Mouse (Mus musculus): Measurements from ENCODE around the gene Slc22a14. TPM values are rescaled to one million over a fixed set of nuclear protein-coding genes. Genes with fewer than 3 reads are reported as not detected.

Gene Slc22a14
- polyA plus RNA-seq, 1 experiment from 2014 or later = not detected

- no peaks in the 10 kb centered on the region for H3K36me3 ChIP-seq (ENCODE audit: control insufficient read depth, insufficient read depth, low read length)
- H3K27ac ChIP-seq (ENCODE audit: low read depth, low read length) = peak overlapping the region; percentile 98; the same call in 1 of the 2 replicates
- H3K9me3 ChIP-seq (ENCODE audit: control insufficient read depth, low read length) = no peaks in the 10 kb centered on the region
- WGBS = 7% methylated on average over 7 of the region's 7 CpGs
- H3K4me3 ChIP-seq (ENCODE audit: low read depth, low read length) = peak overlapping the region; percentile 98
- H3K4me2 ChIP-seq (replicated peaks; ENCODE audit: low read depth, low read length) = peak overlapping the region; percentile 72
- peak overlapping the region; percentile 43 for H3K9ac ChIP-seq (ENCODE audit: low read depth, low read length)
- H3K4me1 ChIP-seq (replicated peaks; ENCODE audit: control insufficient read depth, insufficient read depth, low read length) = peaks cover 6% of the 10 kb centered on the region; the same call in 1 of the 2 replicates
- ATAC-seq (ENCODE audit: low FRiP score) (no peak), DNase-seq (ENCODE audit: low spot score) (no peak)
- no peaks in the 10 kb centered on the region for H3K27me3 ChIP-seq (ENCODE audit: control insufficient read depth, insufficient read depth, low read length)
Observed at GRCm38 (mm10) chr9:119401351-119401750, 36.0 kb upstream of the Slc22a14 start.

GRCm38 (mm10) chr9:119394808-119395207, 29.5 kb upstream of the Slc22a14 start:
- Histone ChIP-seq H3K27me3 (ENCODE audit: control insufficient read depth, insufficient read depth, low read length) (no peaks in the 10 kb centered on the region), H3K36me3 (ENCODE audit: control insufficient read depth, insufficient read depth, low read length) (no peaks in the 10 kb centered on the region), H3K4me1 (replicated peaks; ENCODE audit: control insufficient read depth, insufficient read depth, low read length) (no peaks in the 10 kb centered on the region), H3K27ac (ENCODE audit: low read depth, low read length) (no peak overlapping the region), H3K9ac (ENCODE audit: low read depth, low read length) (no peak overlapping the region), H3K4me2 (replicated peaks; ENCODE audit: low read depth, low read length) (no peak overlapping the region), H3K4me3 (ENCODE audit: low read depth, low read length) (no peak overlapping the region), H3K9me3 (ENCODE audit: control insufficient read depth, low read length) (no peaks in the 10 kb centered on the region)
- ATAC-seq (ENCODE audit: low FRiP score) (no peak), DNase-seq (ENCODE audit: low spot score) (no peak)
- 84% methylated on average over 1 of the region's 1 CpGs for WGBS

- no peaks in the 10 kb centered on the region for H3K27me3 ChIP-seq (ENCODE audit: control insufficient read depth, insufficient read depth, low read length)
- 75% methylated on average over 2 of the region's 2 CpGs for WGBS
- no peak overlapping the region for H3K4me3 ChIP-seq (ENCODE audit: low read depth, low read length)
- H3K9me3 ChIP-seq (ENCODE audit: control insufficient read depth, low read length) = no peaks in the 10 kb centered on the region
- H3K27ac ChIP-seq (ENCODE audit: low read depth, low read length) = no peak overlapping the region
- no peaks in the 10 kb centered on the region for H3K4me1 ChIP-seq (replicated peaks; ENCODE audit: control insufficient read depth, insufficient read depth, low read length)
- H3K36me3 ChIP-seq (ENCODE audit: control insufficient read depth, insufficient read depth, low read length) = no peaks in the 10 kb centered on the region
- no peak overlapping the region for H3K4me2 ChIP-seq (replicated peaks; ENCODE audit: low read depth, low read length)
- ATAC-seq (ENCODE audit: low FRiP score) (no peak), DNase-seq (ENCODE audit: low spot score) (no peak)
- H3K9ac ChIP-seq (ENCODE audit: low read depth, low read length) = no peak overlapping the region
Observed at GRCm38 (mm10) chr9:119390214-119390613, 24.9 kb upstream of the Slc22a14 start.

GRCm38 (mm10) chr9:119388956-119389355, 23.6 kb upstream of the Slc22a14 start:
- no peak overlapping the region for H3K4me2 ChIP-seq (replicated peaks; ENCODE audit: low read depth, low read length)
- 54% methylated on average over 5 of the region's 5 CpGs for WGBS
- no peak overlapping the region for H3K9ac ChIP-seq (ENCODE audit: low read depth, low read length)
- H3K27ac ChIP-seq (ENCODE audit: low read depth, low read length) = no peak overlapping the region
- H3K4me3 ChIP-seq (ENCODE audit: low read depth, low read length) = no peak overlapping the region
- H3K27me3 ChIP-seq (ENCODE audit: control insufficient read depth, insufficient read depth, low read length) = no peaks in the 10 kb centered on the region
- ATAC-seq (ENCODE audit: low FRiP score) (no peak), DNase-seq (ENCODE audit: low spot score) (peak; percentile 51)
- no peaks in the 10 kb centered on the region for H3K9me3 ChIP-seq (ENCODE audit: control insufficient read depth, low read length)
- no peaks in the 10 kb centered on the region for H3K4me1 ChIP-seq (replicated peaks; ENCODE audit: control insufficient read depth, insufficient read depth, low read length)
- no peaks in the 10 kb centered on the region for H3K36me3 ChIP-seq (ENCODE audit: control insufficient read depth, insufficient read depth, low read length)

GRCm38 (mm10) chr9:119382603-119383002, 17.2 kb upstream of the Slc22a14 start:
- Histone ChIP-seq H3K4me1 (replicated peaks; ENCODE audit: control insufficient read depth, insufficient read depth, low read length) (no peaks in the 10 kb centered on the region), H3K9ac (ENCODE audit: low read depth, low read length) (no peak overlapping the region), H3K4me2 (replicated peaks; ENCODE audit: low read depth, low read length) (no peak overlapping the region), H3K36me3 (ENCODE audit: control insufficient read depth, insufficient read depth, low read length) (no peaks in the 10 kb centered on the region), H3K27ac (ENCODE audit: low read depth, low read length) (no peak overlapping the region), H3K9me3 (ENCODE audit: control insufficient read depth, low read length) (no peaks in the 10 kb centered on the region), H3K4me3 (ENCODE audit: low read depth, low read length) (no peak overlapping the region), H3K27me3 (ENCODE audit: control insufficient read depth, insufficient read depth, low read length) (no peaks in the 10 kb centered on the region)
- no peak for ATAC-seq (ENCODE audit: low FRiP score)
- no peak for DNase-seq (ENCODE audit: low spot score)
- WGBS = 63% methylated on average over 6 of the region's 6 CpGs

GRCm38 (mm10) chr9:119378231-119378630, 12.9 kb upstream of the Slc22a14 start:
- Histone ChIP-seq H3K9ac (ENCODE audit: low read depth, low read length) (no peak overlapping the region), H3K9me3 (ENCODE audit: control insufficient read depth, low read length) (no peaks in the 10 kb centered on the region), H3K27me3 (ENCODE audit: control insufficient read depth, insufficient read depth, low read length) (no peaks in the 10 kb centered on the region), H3K27ac (ENCODE audit: low read depth, low read length) (no peak overlapping the region), H3K36me3 (ENCODE audit: control insufficient read depth, insufficient read depth, low read length) (no peaks in the 10 kb centered on the region), H3K4me3 (ENCODE audit: low read depth, low read length) (no peak overlapping the region), H3K4me2 (replicated peaks; ENCODE audit: low read depth, low read length) (no peak overlapping the region), H3K4me1 (replicated peaks; ENCODE audit: control insufficient read depth, insufficient read depth, low read length) (no peaks in the 10 kb centered on the region)
- 86% methylated on average over 4 of the region's 4 CpGs for WGBS
- ATAC-seq (ENCODE audit: low FRiP score) (no peak), DNase-seq (ENCODE audit: low spot score) (no peak)

- no peaks in the 10 kb centered on the region for H3K36me3 ChIP-seq (ENCODE audit: control insufficient read depth, insufficient read depth, low read length)
- H3K4me3 ChIP-seq (ENCODE audit: low read depth, low read length) = no peak overlapping the region
- H3K27ac ChIP-seq (ENCODE audit: low read depth, low read length) = no peak overlapping the region
- H3K9me3 ChIP-seq (ENCODE audit: control insufficient read depth, low read length) = no peaks in the 10 kb centered on the region
- no peak overlapping the region for H3K4me2 ChIP-seq (replicated peaks; ENCODE audit: low read depth, low read length)
- ATAC-seq (ENCODE audit: low FRiP score) (no peak), DNase-seq (ENCODE audit: low spot score) (no peak)
- H3K27me3 ChIP-seq (ENCODE audit: control insufficient read depth, insufficient read depth, low read length) = no peaks in the 10 kb centered on the region
- no peak overlapping the region for H3K9ac ChIP-seq (ENCODE audit: low read depth, low read length)
- whole genome bisulfite sequencing = 57% methylated on average over 6 of the region's 6 CpGs
- H3K4me1 ChIP-seq (replicated peaks; ENCODE audit: control insufficient read depth, insufficient read depth, low read length) = no peaks in the 10 kb centered on the region
Observed at GRCm38 (mm10) chr9:119375556-119375955, 10.2 kb upstream of the Slc22a14 start.

- no peaks in the 10 kb centered on the region for H3K4me1 ChIP-seq (replicated peaks; ENCODE audit: control insufficient read depth, insufficient read depth, low read length)
- no peak overlapping the region for H3K4me3 ChIP-seq (ENCODE audit: low read depth, low read length)
- no peak overlapping the region for H3K9ac ChIP-seq (ENCODE audit: low read depth, low read length)
- H3K27ac ChIP-seq (ENCODE audit: low read depth, low read length) = no peak overlapping the region
- ATAC-seq (ENCODE audit: low FRiP score) (no peak), DNase-seq (ENCODE audit: low spot score) (no peak)
- no peak overlapping the region for H3K4me2 ChIP-seq (replicated peaks; ENCODE audit: low read depth, low read length)
- H3K27me3 ChIP-seq (ENCODE audit: control insufficient read depth, insufficient read depth, low read length) = no peaks in the 10 kb centered on the region
- 59% methylated on average over 3 of the region's 3 CpGs for WGBS
- H3K9me3 ChIP-seq (ENCODE audit: control insufficient read depth, low read length) = no peaks in the 10 kb centered on the region
- H3K36me3 ChIP-seq (ENCODE audit: control insufficient read depth, insufficient read depth, low read length) = no peaks in the 10 kb centered on the region
Observed at GRCm38 (mm10) chr9:119375008-119375407, 9.7 kb upstream of the Slc22a14 start.

GRCm38 (mm10) chr9:119371251-119371650, 5.9 kb upstream of the Slc22a14 start:
- Histone ChIP-seq H3K27ac (ENCODE audit: low read depth, low read length) (no peak overlapping the region), H3K9me3 (ENCODE audit: control insufficient read depth, low read length) (no peaks in the 10 kb centered on the region), H3K36me3 (ENCODE audit: control insufficient read depth, insufficient read depth, low read length) (no peaks in the 10 kb centered on the region), H3K27me3 (ENCODE audit: control insufficient read depth, insufficient read depth, low read length) (no peaks in the 10 kb centered on the region), H3K4me2 (replicated peaks; ENCODE audit: low read depth, low read length) (no peak overlapping the region), H3K4me3 (ENCODE audit: low read depth, low read length) (no peak overlapping the region), H3K4me1 (replicated peaks; ENCODE audit: control insufficient read depth, insufficient read depth, low read length) (no peaks in the 10 kb centered on the region), H3K9ac (ENCODE audit: low read depth, low read length) (no peak overlapping the region)
- no peak for ATAC-seq (ENCODE audit: low FRiP score)
- WGBS = 63% methylated on average over 4 of the region's 4 CpGs
- no peak for DNase-seq (ENCODE audit: low spot score)

All from hindbrain, embryonic 11.5 days (tissue).